Mouse (Mus musculus) intestine, postnatal 0 days (tissue): ENCODE data around the gene Yipf1. TPM values are rescaled to one million over a fixed set of nuclear protein-coding genes. Genes with fewer than 3 reads are reported as not detected.
"Not testable (repeated sequence)": the region's sequence is repeated elsewhere in the genome, so short reads cannot be mapped to it uniquely, and the experiment has no call there.

Experiments
- ATAC-seq: fragments of 200-750 bp; cut with Nextera tagmentation; 2 replicates; pipeline ENCODE4 v1.8.0; 2017; ENCODE audit warnings: mild to moderate bottlenecking, moderate TSS enrichment, moderate library complexity
- H3K27ac ChIP-seq: fragments of 300-500 bp; sonication (generic); 2 replicates; pipeline ENCODE4 v1.5.1; 2014; ENCODE audit warnings: mild to moderate bottlenecking, low read depth, low read length, moderate library complexity
- H3K27me3 ChIP-seq: fragments of 300-500 bp; sonication (generic); replicated peaks from 2 replicates; pipeline ENCODE4 v1.6.1; 2014; ENCODE audit warnings: low read length, mixed read lengths; ENCODE audit not compliant: control insufficient read depth, insufficient read depth
- H3K36me3 ChIP-seq: fragments of 300-500 bp; sonication (generic); 2 replicates; pipeline ENCODE4 v1.6.1; 2014; ENCODE audit warnings: mild to moderate bottlenecking, moderate library complexity; ENCODE audit not compliant: control insufficient read depth, insufficient read depth
- H3K4me1 ChIP-seq: fragments of 300-500 bp; sonication (generic); replicated peaks from 2 replicates; pipeline ENCODE4 v1.6.1; 2014; ENCODE audit warnings: antibody characterized with exemption, low read length, mixed read lengths; ENCODE audit not compliant: control insufficient read depth, insufficient read depth
- H3K4me2 ChIP-seq: fragments of 300-500 bp; sonication (generic); replicated peaks from 2 replicates; pipeline ENCODE4 v1.6.1; 2014; ENCODE audit warnings: low read depth, mild to moderate bottlenecking, moderate library complexity
- H3K4me3 ChIP-seq: fragments of 300-500 bp; sonication (generic); 2 replicates; pipeline ENCODE4 v1.5.1; 2014; ENCODE audit warnings: low read depth, low read length
- H3K9ac ChIP-seq: fragments of 300-500 bp; sonication (generic); 2 replicates; pipeline ENCODE4 v1.6.1; 2014; ENCODE audit warnings: mild to moderate bottlenecking, low read depth, low read length
- H3K9me3 ChIP-seq: fragments of 300-500 bp; sonication (generic); 2 replicates; pipeline ENCODE4 v1.6.1; 2016; ENCODE audit warnings: mixed run types; ENCODE audit not compliant: control insufficient read depth
- CTCF ChIP-seq: sonication (generic); IDR thresholded peaks from 2 replicates; pipeline ENCODE4 v1.5.1; 2016; ENCODE audit warnings: low read depth, mild to moderate bottlenecking, control low read depth, antibody characterized with exemption, moderate library complexity
- whole genome bisulfite sequencing: fragments of 180-500 bp; shearing (Covaris S2); extraction: QIAGEN DNeasy Blood & Tissue Kit; methylation state at CpG from one replicate; pipeline ENCODE4 v1.1.7; 2014; 5-methylcytosine and 5-hydroxymethylcytosine counted together
- polyA plus RNA-seq: library from polyadenylated mRNA; unstranded; fragments of >200 nt; fragmentation: Nextera tagmentation; extraction: Ambion mirVana; gene quantifications from 2 replicates; pipeline ENCODE4 v1.2.1, GENCODE M21; 2015

Gene Yipf1
- polyA plus RNA-seq, 1 experiment from 2014 or later: 127 TPM

- no peaks in the 10 kb centered on the region for H3K4me1 ChIP-seq
- no peak overlapping the region for H3K4me3 ChIP-seq
- peaks cover 34% of the 10 kb centered on the region for H3K36me3 ChIP-seq
- no peak overlapping the region for H3K9ac ChIP-seq
- ATAC-seq: no peak
- H3K27ac ChIP-seq: no peak overlapping the region
- no peaks in the 10 kb centered on the region for H3K27me3 ChIP-seq
- no peak overlapping the region for H3K4me2 ChIP-seq
- no peak for TF ChIP-seq CTCF
- H3K9me3 ChIP-seq: no peaks in the 10 kb centered on the region
Observed at GRCm38 (mm10) chr4:107351368-107351767, 37.2 kb downstream of the Yipf1 start.

GRCm38 (mm10) chr4:107353612-107354011, 39.4 kb downstream of the Yipf1 start:
- H3K4me2 ChIP-seq: no peak overlapping the region
- H3K9ac ChIP-seq: no peak overlapping the region
- no peak overlapping the region for H3K4me3 ChIP-seq
- 68% methylated on average over 3 of the region's 3 CpGs for WGBS
- H3K27me3 ChIP-seq: no peaks in the 10 kb centered on the region
- ATAC-seq: no peak
- H3K9me3 ChIP-seq: no peaks in the 10 kb centered on the region
- peaks cover 23% of the 10 kb centered on the region for H3K36me3 ChIP-seq
- H3K4me1 ChIP-seq: no peaks in the 10 kb centered on the region
- no peak for TF ChIP-seq CTCF
- no peak overlapping the region for H3K27ac ChIP-seq

GRCm38 (mm10) chr4:107354126-107354525, 40.0 kb downstream of the Yipf1 start:
- ATAC-seq: no peak
- H3K4me3 ChIP-seq: no peak overlapping the region
- no peak overlapping the region for H3K9ac ChIP-seq
- H3K4me2 ChIP-seq: no peak overlapping the region
- no peaks in the 10 kb centered on the region for H3K27me3 ChIP-seq
- no peaks in the 10 kb centered on the region for H3K4me1 ChIP-seq
- no peak for TF ChIP-seq CTCF
- 75% methylated on average over 5 of the region's 5 CpGs for WGBS
- peaks cover 25% of the 10 kb centered on the region for H3K36me3 ChIP-seq
- H3K9me3 ChIP-seq: no peaks in the 10 kb centered on the region
- no peak overlapping the region for H3K27ac ChIP-seq

GRCm38 (mm10) chr4:107354543-107354942, 40.4 kb downstream of the Yipf1 start:
- Histone ChIP-seq H3K9me3 (no peaks in the 10 kb centered on the region), H3K9ac (no peak overlapping the region), H3K36me3 (peaks cover 29% of the 10 kb centered on the region), H3K4me1 (no peaks in the 10 kb centered on the region), H3K27me3 (no peaks in the 10 kb centered on the region), H3K27ac (no peak overlapping the region), H3K4me3 (no peak overlapping the region), H3K4me2 (no peak overlapping the region)
- TF ChIP-seq CTCF: no peak
- ATAC-seq: no peak
- 19% methylated on average over 4 of the region's 4 CpGs for WGBS

- not testable (repeated sequence) for H3K27ac ChIP-seq, H3K4me1 ChIP-seq, H3K9ac ChIP-seq, H3K4me3 ChIP-seq, ATAC-seq, H3K27me3 ChIP-seq, H3K9me3 ChIP-seq, H3K4me2 ChIP-seq
- WGBS: 66% methylated on average over 8 of the region's 8 CpGs
- peaks cover 15% of the 10 kb centered on the region; the same call in 1 of the 2 replicates for H3K36me3 ChIP-seq
Observed at GRCm38 (mm10) chr4:107357172-107357571, 43.0 kb downstream of the Yipf1 start.

GRCm38 (mm10) chr4:107358460-107358859, 44.3 kb downstream of the Yipf1 start:
- no peaks in the 10 kb centered on the region for H3K4me1 ChIP-seq
- no peaks in the 10 kb centered on the region for H3K9me3 ChIP-seq
- H3K4me3 ChIP-seq: no peak overlapping the region
- no peaks in the 10 kb centered on the region for H3K27me3 ChIP-seq
- ATAC-seq: no peak
- H3K36me3 ChIP-seq: peaks cover 15% of the 10 kb centered on the region; the same call in 1 of the 2 replicates
- no peak for TF ChIP-seq CTCF
- 93% methylated on average over 3 of the region's 3 CpGs for WGBS
- H3K27ac ChIP-seq: no peak overlapping the region
- no peak overlapping the region for H3K9ac ChIP-seq
- no peak overlapping the region for H3K4me2 ChIP-seq
